Mouse (Mus musculus) cerebellum, adult 9-10 months (tissue): Measurements from ENCODE around the gene Slc38a10.

ENCODE experiments used
- DNase-seq: peaks from one replicate; pipeline ENCODE4 v3.0.0; 2022

Slc38a10 gene

GRCm38 (mm10) chr11:120137625-120138004, 13.5 kb downstream of the Slc38a10 start:
- DNase-seq, result no peak

- no peak for DNase-seq
Measured at GRCm38 (mm10) chr11:120136796-120137624, 14.1 kb downstream of the Slc38a10 start.

GRCm38 (mm10) chr11:120136195-120136594, 15.0 kb downstream of the Slc38a10 start:
- DNase-seq, result no peak

- no peak for DNase-seq
Measured at GRCm38 (mm10) chr11:120134847-120135530, 16.2 kb downstream of the Slc38a10 start.

GRCm38 (mm10) chr11:120134148-120134547, 17.0 kb downstream of the Slc38a10 start:
- DNase-seq, result no peak

- DNase-seq, result no peak
Measured at GRCm38 (mm10) chr11:120129281-120129680, 21.9 kb downstream of the Slc38a10 start.

GRCm38 (mm10) chr11:120126845-120127244, 24.3 kb downstream of the Slc38a10 start:
- DNase-seq, result no peak

GRCm38 (mm10) chr11:120122126-120122525, 29.0 kb downstream of the Slc38a10 start:
- peak; percentile 47 for DNase-seq

GRCm38 (mm10) chr11:120120642-120121420, 30.3 kb downstream of the Slc38a10 start:
- peak; percentile 88 for DNase-seq

- peak; percentile 65 for DNase-seq
Measured at GRCm38 (mm10) chr11:120119936-120120541, 31.1 kb downstream of the Slc38a10 start.

- DNase-seq, result no peak
Measured at GRCm38 (mm10) chr11:120119108-120119507, 32.0 kb downstream of the Slc38a10 start.

GRCm38 (mm10) chr11:120117626-120118025, 33.5 kb downstream of the Slc38a10 start:
- DNase-seq, result no peak

- DNase-seq, result no peak
Measured at GRCm38 (mm10) chr11:120114488-120115215, 36.5 kb downstream of the Slc38a10 start.

- DNase-seq, result no peak
Measured at GRCm38 (mm10) chr11:120112136-120112535, 39.0 kb downstream of the Slc38a10 start.

- no peak for DNase-seq
Measured at GRCm38 (mm10) chr11:120111033-120111432, 40.1 kb downstream of the Slc38a10 start.

GRCm38 (mm10) chr11:120110554-120110953, 40.6 kb downstream of the Slc38a10 start:
- no peak for DNase-seq

GRCm38 (mm10) chr11:120109558-120110210, 41.5 kb downstream of the Slc38a10 start:
- DNase-seq, result no peak

- no peak for DNase-seq
Measured at GRCm38 (mm10) chr11:120107796-120108195, 43.4 kb downstream of the Slc38a10 start.

- DNase-seq, result no peak
Measured at GRCm38 (mm10) chr11:120107026-120107425, 44.1 kb downstream of the Slc38a10 start.

GRCm38 (mm10) chr11:120103431-120103997, 47.6 kb downstream of the Slc38a10 start:
- no peak for DNase-seq

- DNase-seq, result peak; percentile 81
Measured at GRCm38 (mm10) chr11:120101036-120101435, 50.1 kb downstream of the Slc38a10 start.
